Mouse (Mus musculus): ENCODE data around the gene Rgs6. TPM values are rescaled to one million over a fixed set of nuclear protein-coding genes. Genes with fewer than 3 reads are reported as not detected.

The Rgs6 gene
- total RNA-seq, 2 experiments from 2014 or later, result 65.4 to 79.4 TPM

DNA sequence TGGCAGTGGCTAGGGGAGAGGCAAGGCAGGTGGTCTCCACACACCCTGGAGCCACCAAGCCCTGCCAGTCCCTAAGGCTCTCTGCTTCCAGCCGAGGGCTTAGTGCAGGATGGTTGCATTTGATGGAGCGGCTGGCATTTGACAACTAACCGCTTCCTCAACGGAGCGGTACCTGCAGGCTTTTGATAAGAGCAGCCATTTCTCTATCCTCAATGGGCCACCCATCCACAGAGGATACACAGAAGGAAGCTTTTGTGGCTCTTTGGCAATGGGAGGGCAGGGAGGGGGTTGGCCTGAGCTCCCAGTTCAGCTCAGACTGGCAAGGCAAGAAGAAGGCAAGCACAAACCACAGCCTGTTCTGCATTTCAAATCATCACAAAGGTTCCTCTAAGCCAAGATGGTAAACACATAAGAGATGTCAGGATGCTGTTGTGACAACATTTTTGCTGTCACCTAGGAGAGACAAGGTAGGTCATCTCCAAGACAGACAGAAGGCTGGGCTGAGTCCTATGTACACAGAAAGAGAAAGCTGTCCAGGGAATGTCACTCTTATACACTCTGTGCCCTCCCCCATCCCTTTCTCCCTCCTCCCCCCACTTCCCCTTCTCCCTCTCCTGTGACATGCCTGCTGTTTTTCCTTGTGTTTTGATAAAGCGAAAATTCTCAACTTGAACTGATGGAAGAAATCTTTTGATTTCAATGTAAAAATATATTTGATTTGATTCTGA, 525.0 kb downstream of the Rgs6 start:
- intact Hi-C loops (cut with DNase I), result no loop called here

DNA sequence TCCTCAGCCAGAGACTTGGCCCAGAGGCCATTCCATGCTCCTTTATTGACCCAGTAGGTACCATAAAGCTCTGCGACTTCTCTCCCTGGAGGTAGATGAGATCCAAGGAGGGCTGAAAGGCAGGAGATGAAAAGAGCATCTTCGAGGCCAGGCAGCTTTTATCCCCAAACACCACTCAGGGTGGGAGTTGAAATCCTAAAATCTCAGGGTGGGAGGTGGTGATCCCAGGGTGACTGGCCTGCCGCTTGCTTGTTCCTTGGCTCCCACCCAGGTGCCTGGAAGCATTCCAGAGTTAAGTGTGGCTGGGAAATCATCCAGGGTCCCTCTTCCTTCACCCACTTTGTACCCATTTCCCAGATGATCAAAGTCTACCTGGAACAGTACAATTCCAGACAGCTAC, 525.9 kb downstream of the Rgs6 start:
- intact Hi-C loops (cut with DNase I), result loop anchor here (2.0 kb wide), 1 partner anchor 389 kb away; no protein-coding TSS in a partner anchor
- peak; percentile 18 for DNase-seq

More for the DNA sequence above, 525.0 kb downstream of the Rgs6 start:
- DNase-seq, result no peak

DNA sequence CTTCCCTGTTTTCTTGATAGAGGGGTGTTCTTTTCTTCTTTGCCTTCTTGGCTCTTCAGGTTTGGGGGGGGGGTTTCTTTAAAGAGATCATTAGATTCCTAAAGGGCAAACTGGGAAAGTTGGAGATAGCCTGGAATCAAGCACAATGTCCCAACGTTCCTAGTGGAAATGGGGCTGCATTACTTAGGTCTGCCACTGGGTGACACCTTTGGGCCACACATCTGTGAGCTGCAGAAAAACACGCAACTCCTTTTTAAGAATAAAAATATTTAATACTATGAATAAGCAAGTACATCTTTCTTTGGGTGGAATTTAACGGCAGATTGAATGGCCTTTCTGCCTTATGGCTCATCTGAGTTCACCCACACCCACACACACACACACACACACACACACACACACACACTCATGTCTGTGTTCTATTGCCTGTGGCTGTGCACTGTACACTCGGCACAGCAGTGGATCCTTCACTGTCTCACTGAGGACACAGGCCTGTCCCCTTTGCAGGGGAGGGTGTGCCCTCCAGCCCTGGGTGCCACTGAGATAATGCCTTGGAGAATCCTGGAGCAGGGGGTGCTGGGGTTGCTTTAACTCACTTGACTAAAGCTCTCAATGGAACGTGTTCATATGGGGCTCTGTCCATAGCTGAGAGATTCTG, 526.4 kb downstream of the Rgs6 start:
- DNase-seq, result peak; percentile 67
- intact Hi-C loops (cut with DNase I), result loop anchor here (2.0 kb wide), 1 partner anchor 388 kb away; no protein-coding TSS in a partner anchor

DNA sequence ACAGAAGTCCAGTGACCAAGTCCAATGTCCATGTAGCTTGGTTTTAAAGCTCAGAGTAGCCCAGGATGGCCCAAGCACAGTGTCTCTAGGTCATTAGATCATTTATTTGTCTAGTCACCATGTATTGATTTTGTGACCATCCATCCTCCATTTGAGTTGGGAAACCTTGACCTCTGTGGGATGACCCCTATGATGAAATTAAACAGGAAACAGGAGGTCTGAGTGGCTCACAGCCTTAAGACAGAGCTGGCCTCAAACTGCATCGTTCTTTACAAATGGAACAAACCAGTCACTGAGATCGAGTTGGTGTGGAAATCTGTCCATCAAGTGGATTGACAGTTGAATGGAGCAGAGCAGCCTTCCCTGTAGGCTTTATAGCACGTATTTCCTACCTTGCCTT, 536.0 kb downstream of the Rgs6 start:
- intact Hi-C loops (cut with DNase I), result no loop called here
- DNase-seq, result no peak

DNA sequence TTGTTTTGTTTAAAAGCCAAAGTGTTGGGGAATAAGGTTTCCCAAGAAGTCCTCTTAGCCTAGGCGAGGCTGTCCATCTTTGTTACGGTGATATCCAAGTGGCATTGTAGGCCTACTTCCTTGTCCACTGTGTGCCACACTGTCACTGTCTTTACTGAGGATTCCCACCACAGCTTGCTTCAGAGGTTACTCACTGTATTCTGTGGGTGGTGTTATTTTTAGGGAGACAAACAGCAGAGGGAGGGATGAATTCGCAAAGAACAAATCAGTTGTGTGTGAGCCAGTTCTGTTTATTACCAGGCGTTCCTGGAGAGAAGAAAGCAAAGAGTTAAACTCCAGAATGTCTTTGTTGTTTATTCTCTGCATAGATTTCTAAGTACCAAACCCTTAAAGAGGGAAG, 537.2 kb downstream of the Rgs6 start:
- no peak for DNase-seq
- intact Hi-C loops (cut with DNase I), result no loop called here

DNA sequence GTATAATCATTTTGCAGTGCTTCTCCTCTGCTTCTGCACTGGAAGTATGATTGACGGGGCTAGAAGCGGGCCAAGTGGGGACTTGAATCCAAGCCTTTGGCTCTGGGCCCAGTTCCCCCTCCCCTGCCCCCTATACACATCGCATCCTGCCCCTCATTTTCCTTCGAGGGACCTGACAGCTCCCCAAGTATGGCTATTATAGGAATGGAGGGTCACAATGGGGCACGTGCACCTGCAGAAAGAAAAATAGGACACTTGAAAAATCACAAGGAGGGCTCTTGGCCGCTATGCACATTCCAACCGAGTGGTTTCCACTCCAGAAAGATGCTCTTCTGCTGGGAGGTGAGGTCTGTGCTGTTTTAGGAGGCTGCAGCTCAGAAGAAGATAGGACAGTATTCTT, 538.8 kb downstream of the Rgs6 start:
- intact Hi-C loops (cut with DNase I), result no loop called here
- no peak for DNase-seq

DNA sequence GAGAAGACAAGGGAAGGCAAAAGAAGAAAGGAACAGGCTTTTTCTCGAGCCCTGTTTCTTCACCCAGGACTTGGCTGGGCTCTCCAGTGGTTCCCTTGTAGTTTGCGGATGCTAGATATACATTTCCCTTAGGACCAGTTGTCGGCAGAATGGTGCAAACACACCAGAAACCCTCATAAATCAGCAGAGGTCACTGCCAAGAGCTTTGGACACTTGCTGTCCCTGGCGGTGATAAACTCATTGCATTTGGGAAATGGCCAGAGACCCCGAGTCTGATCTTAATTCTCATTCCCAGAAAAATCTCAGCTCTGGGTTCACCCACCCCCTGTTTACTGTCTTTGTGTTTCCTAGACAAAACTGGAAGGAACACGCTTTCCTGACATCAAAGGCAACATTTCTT, 539.9 kb downstream of the Rgs6 start:
- DNase-seq, result no peak

DNA sequence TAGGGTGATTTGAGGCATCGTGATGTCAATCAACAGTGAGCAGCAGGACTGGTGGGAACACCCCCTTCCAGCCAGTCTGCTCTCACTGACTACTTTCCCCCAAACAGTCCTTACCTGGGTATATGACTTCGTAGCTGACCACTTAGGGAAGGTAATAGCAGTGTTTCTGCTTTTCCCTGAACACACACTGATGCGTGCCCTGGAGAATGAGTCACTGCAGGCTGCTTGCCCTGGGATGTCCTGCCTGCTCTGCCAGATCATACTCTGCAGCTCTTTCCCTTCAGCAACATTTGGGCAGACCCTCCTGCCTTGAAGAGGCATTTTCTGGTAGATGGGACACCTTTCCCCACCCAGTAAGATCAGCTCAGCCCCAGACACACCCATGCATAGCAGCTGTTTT, 540.5 kb downstream of the Rgs6 start:
- intact Hi-C loops (cut with DNase I), result no loop called here
- no peak for DNase-seq

More for the DNA sequence above, 539.9 kb downstream of the Rgs6 start:
- intact Hi-C loops (cut with DNase I), result no loop called here

DNA sequence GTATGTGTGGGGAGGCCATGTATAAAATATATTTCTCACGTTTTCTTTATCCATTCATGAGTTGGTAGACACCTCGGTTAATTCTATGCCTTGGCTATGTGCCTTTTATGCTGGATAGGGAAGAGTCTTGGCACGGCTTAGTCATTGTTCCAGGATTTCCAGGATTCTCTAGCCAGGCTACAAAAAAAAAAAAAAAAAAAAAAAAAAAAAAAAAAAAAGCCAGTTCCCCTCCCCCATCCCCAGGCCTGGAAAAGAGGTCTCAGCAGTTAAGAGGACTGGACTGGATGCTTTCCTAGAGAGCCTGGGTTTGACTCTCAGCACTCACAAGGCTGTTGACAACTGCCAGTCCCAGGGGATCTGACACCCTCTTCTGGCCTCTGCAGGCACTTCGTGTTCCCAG, 543.3 kb downstream of the Rgs6 start:
- no peak for DNase-seq
- intact Hi-C loops (cut with DNase I), result no loop called here

GRCm38 (mm10) chr12:83133827-83134226, 545.7 kb downstream of the Rgs6 start:
- peak; percentile 75 for DNase-seq
- intact Hi-C loops (cut with DNase I), result no loop called here

- no peak for DNase-seq
- intact Hi-C loops (cut with DNase I), result no loop called here
These were observed 547.9 kb downstream of the Rgs6 start for GRCm38 (mm10) chr12:83136031-83136430.

DNA sequence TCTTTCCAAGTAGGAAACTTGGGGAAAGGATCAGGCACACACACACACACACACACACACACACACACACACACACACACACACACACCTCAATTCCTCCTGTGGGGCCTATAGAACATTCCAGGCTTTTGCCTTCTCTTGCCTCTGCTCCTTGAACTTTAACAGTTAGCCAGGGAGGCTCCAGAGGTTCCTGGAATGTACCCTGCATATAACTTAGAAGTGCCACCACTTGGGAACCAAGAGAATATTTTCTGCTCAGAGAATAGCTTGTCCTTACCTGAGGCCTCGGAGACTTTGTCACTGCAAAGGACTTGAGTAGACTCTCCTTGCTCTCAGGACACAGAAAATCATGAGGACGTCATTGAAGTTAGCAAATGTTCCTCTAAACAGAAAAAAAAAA, 548.4 kb downstream of the Rgs6 start:
- DNase-seq, result no peak
- intact Hi-C loops (cut with DNase I), result no loop called here

GRCm38 (mm10) chr12:83137001-83137400, 548.9 kb downstream of the Rgs6 start:
- intact Hi-C loops (cut with DNase I), result no loop called here
- DNase-seq, result no peak

DNA sequence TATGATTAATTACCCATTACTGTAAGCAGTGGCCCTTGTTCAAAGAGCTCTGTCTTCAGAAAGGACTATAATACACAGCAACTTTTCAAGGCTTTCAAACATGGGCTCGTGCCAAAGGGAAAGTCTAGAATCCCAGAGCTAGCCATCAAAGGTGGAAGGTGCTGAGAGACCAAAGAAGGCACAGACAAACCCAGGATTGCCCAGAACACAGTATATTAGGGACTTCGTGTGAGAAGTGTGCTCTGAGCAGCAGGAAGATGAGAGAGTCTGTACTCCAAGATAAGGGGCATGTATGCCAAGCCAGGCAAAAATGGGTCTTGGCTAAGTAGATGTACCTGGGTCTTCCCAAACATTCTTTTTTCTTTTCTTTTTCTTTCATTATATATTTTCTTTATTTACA, 553.1 kb downstream of the Rgs6 start:
- intact Hi-C loops (cut with DNase I), result no loop called here
- DNase-seq, result no peak

DNA sequence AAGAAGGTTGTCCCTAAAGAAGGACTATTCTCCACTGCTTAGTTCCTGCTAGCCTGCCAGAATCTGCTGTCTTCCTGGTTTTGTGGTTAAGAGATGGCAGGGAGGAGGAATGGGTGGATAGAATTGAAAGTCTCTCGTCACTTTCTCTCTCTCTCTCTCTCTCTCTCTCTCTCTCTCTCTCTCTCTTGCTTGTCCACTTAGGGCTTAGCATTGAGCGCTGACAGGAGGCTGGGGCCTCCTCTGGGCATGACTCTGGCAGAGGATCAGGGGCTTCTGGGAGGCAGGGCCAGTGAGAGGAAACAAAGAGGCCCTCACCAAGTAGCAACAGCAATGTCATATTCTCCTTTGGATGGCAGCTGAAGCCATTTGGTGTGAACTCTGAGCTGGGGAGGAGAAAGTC, 554.4 kb downstream of the Rgs6 start:
- DNase-seq, result peak; percentile 51
- intact Hi-C loops (cut with DNase I), result no loop called here

DNA sequence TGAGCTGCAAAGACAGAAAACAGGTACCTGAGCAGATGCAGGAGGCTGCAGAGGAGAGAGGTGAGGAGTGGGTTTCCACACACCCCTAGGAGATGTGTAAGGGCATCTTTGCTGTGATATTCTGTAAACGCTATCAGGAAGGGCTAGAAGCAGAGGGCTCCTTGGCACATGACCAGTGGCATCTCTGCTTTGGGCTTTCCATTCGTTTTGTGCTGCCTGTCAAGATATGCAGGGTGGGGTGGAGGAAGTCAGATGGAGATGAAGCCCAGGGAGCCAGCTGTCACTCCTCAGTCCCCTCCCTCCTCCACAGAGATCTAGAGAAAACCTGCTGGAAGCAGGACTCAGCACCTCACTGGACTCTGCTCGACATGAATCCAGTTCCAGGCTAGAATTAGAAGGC, 555.0 kb downstream of the Rgs6 start:
- intact Hi-C loops (cut with DNase I), result no loop called here
- peak; percentile 84 for DNase-seq

DNA sequence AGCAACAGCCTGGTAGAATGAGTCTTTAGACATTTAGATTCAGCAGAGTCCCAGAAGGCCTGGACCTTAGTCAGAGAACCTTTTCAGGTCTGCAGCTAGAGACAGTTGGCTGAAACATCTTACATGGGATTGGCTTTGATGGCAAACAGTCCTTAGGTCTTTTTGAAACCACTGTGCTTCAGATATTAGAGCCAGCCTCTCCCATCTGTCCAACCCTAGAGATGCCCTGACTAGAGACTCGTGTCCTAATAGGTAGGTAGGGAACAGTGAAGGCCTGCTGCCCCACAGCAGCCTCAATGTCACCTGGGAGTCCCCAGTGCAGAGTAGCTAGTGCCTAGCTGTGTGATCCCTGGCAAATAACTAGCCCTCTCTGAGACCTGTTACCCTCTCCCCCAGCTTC, 555.5 kb downstream of the Rgs6 start:
- no peak for DNase-seq
- intact Hi-C loops (cut with DNase I), result no loop called here

DNA sequence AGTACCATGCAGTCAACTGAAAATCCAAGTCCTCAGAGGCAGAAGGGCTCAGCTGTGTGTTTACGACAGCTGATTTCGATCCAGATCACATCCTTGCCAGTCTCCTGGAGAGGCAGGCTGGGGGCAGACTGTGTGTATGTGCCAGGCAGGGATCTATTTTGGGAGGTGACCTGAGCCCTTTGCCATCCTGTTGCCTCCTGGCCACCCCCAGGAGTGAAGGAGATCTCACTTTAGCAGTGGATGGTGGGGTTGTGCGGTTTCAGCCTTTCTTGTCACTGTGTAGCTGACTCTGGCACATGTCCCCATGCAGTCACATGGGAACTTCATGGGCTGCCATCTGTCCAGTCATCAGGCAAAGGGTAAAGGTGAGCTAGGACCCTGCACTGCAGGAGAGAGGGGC, 557.0 kb downstream of the Rgs6 start:
- no peak for DNase-seq

DNA sequence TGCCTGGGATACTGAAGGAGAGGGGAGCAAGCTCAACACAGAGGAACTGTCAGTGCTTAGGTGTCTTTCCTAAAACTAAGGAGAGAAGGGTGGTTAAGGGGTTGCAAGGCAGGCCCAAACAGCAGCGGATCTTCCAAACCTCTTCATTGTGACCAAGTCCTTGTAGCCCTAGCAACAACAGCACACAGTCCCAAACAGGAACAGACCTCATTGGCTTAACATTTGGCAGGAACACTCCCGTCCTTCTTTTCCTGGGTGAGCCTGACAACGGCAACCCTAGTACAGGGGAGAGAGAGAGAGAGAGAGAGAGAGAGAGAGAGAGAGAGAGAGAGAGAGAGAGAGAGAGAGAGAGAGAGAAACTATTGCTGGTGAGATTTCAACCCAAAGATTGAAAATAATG, 557.8 kb downstream of the Rgs6 start:
- DNase-seq, result no peak
- intact Hi-C loops (cut with DNase I), result no loop called here

More for the DNA sequence above, 557.0 kb downstream of the Rgs6 start:
- intact Hi-C loops (cut with DNase I), result no loop called here

DNA sequence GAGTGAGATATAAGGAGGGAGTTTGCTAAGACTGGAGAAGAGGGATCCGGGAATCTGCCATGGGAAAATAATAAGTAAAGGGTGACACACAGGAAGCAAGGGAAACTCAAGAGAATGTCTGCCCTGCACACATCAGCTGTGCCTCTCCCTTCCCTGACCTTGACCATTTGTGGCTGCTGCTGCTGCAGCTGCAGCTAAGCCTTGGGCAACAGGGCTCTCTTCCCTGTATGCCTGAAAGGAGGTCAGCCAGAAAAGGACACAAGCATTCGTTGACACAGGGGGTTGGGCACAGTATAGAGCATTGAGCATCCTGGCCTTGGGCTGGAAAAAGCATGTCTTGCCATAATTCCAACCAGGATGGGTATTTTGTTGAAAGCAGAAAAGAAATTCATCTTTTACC, 558.8 kb downstream of the Rgs6 start:
- no peak for DNase-seq
- intact Hi-C loops (cut with DNase I), result no loop called here

DNA sequence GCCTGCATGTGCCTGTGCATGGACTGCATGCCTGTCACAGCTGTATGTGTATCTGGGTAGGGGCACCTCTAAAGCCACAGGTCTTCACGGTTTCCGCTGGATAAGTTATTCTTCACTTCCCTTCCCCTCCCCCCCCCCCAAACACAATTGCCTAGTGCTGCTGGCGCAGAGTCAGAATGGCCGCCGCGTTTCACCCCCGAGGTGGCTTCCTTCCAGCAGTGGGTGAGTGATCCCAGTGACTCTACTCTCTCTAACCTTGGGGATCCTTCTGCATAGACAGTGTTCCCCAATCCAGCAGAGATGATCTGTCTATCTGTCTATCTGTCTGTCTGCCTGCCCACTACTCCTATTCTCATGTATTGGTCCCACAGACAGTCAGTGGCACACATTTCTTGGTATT, 561.9 kb downstream of the Rgs6 start:
- intact Hi-C loops (cut with DNase I), result no loop called here
- no peak for DNase-seq

- DNase-seq, result no peak
- intact Hi-C loops (cut with DNase I), result no loop called here
These were observed 562.7 kb downstream of the Rgs6 start for GRCm38 (mm10) chr12:83150813-83151212.
